ENCODE assay signal across 13 mouse cellular contexts in genomic region chr9:120116184-120116624, GRCm38 (mm10). TPM values are rescaled to one million over a fixed set of nuclear protein-coding genes. Genes with fewer than 3 reads are reported as not detected.
A peak's percentile ranks its signal among the peaks of the same experiment; 100 is the strongest.
DNase-seq lines count a peak whose midpoint lies in the region; ATAC-seq and TF ChIP-seq lines count a peak whose summit lies in the region.
"Had no signal": no experiment of that assay in that cellular context is flagged by ENCODE, and none has a peak within 500 bp of the region (broad histone marks: within the 10 kb centered on the region; RNA-seq: fewer than 3 reads in every experiment).

No protein-coding gene starts in this region.

- peak; percentile 16 for DNase-seq in forebrain, embryonic 11.5 days (ENCODE audit: low spot score)
- DNase-seq in MEL (ENCODE audit: low read depth, low spot score), result peak; percentile 89
- DNase-seq in gastrocnemius, postnatal 4 days (ENCODE audit: low spot score in 2 of 2), result no peak
- no peak for DNase-seq in left cerebral cortex, postnatal 10 days (ENCODE audit: extremely low spot score in 1 of 2, low spot score in 2 of 2)
- DNase-seq: kidney, postnatal 25 days; right cerebral cortex, postnatal 4 days had no signal

- H3K27ac ChIP-seq in forebrain, embryonic 11.5 days (ENCODE audit: low read depth, low read length), result 0 out of 2 replicates have a peak overlapping the region, but pooled peaks have one; percentile 25
- no peak overlapping the region for H3K27ac ChIP-seq in forebrain, embryonic 13.5 days
- H3K27ac ChIP-seq in MEL (ENCODE audit: control insufficient read depth, low read depth, low read length), result peak overlapping the region; percentile 99
- no peak overlapping the region for H3K27ac ChIP-seq in kidney, embryonic 15.5 days

- H3K9ac ChIP-seq in forebrain, embryonic 11.5 days (ENCODE audit: low read length), result no peak overlapping the region
- H3K9ac ChIP-seq in forebrain, embryonic 13.5 days, result no peak overlapping the region
- peak overlapping the region; percentile 73 for H3K9ac ChIP-seq in MEL (ENCODE audit: control insufficient read depth, low read depth, low read length, poor library complexity, severe bottlenecking)
- no peak overlapping the region for H3K9ac ChIP-seq in kidney, embryonic 15.5 days
- H3K9ac ChIP-seq: limb, embryonic 15.5 days had no signal

- no peaks in the 10 kb centered on the region for H3K4me1 ChIP-seq in forebrain, embryonic 11.5 days (replicated peaks; ENCODE audit: control insufficient read depth, insufficient read depth, low read length)
- peaks cover 4% of the 10 kb centered on the region for H3K4me1 ChIP-seq in forebrain, embryonic 13.5 days
- H3K4me1 ChIP-seq in MEL (ENCODE audit: control insufficient read depth in 1 of 2, insufficient read depth in 2 of 2, low read length in 2 of 2), result peaks cover 21 to 43% of the 10 kb centered on the region in 2 experiments
- H3K4me1 ChIP-seq in kidney, embryonic 15.5 days, result peaks cover 4% of the 10 kb centered on the region

- no peaks in the 10 kb centered on the region for H3K27me3 ChIP-seq in forebrain, embryonic 11.5 days (ENCODE audit: control insufficient read depth, insufficient read depth, low read length)
- H3K27me3 ChIP-seq in forebrain, embryonic 13.5 days, result no peaks in the 10 kb centered on the region
- H3K27me3 ChIP-seq in MEL (ENCODE audit: control insufficient read depth in 1 of 2, insufficient read depth in 2 of 2, low read length in 2 of 2), result no peaks in the 10 kb centered on the region
- no peaks in the 10 kb centered on the region for H3K27me3 ChIP-seq in kidney, embryonic 15.5 days
- H3K27me3 ChIP-seq: limb, embryonic 15.5 days had no signal

- no peak for ATAC-seq in forebrain, embryonic 11.5 days (replicated peaks; ENCODE audit: low FRiP score)
- ATAC-seq in forebrain, embryonic 13.5 days, result no peak
- ATAC-seq in hematopoietic stem cell, adult 5-6 weeks (replicated peaks in 1 of 2; ENCODE audit: insufficient read depth in 1 of 2, low FRiP score in 2 of 2, low TSS enrichment in 1 of 2, low read depth in 1 of 2, poor library complexity in 2 of 2, severe bottlenecking in 2 of 2), result peak; percentile 29 to 38; a peak in 3 of 4 replicates
- peak; percentile 55 for ATAC-seq in megakaryocyte-erythroid progenitor cell, adult 5-6 weeks (replicated peaks; ENCODE audit: low FRiP score, low TSS enrichment, poor library complexity, severe bottlenecking)
- no peak for ATAC-seq in kidney, embryonic 15.5 days (replicated peaks; ENCODE audit: low FRiP score)

- TF ChIP-seq CTCF in MEL (IDR thresholded peaks at IDR 0.05 in 2 of 3, conservative IDR thresholded peaks at IDR 0.05 in 1 of 3; ENCODE audit: control insufficient read depth in 1 of 3, insufficient read depth in 1 of 3, low read depth in 2 of 3, low read length in 3 of 3, poor library complexity in 1 of 3, severe bottlenecking in 1 of 3), result no peak

- 88% methylated on average over 8 of the region's 8 CpGs for WGBS in forebrain, embryonic 11.5 days
- WGBS in forebrain, embryonic 13.5 days, result 93% methylated on average over 8 of the region's 8 CpGs
- WGBS in kidney, embryonic 15.5 days, result 90% methylated on average over 8 of the region's 8 CpGs

- peak; percentile 68 to 79; a peak in 3 of 4 replicates for TF ChIP-seq EP300 in MEL (IDR thresholded peaks at IDR 0.05; ENCODE audit: low read depth in 1 of 2, low read length in 2 of 2)

- intact Hi-C loops in left cerebral cortex, postnatal 10 days (cut with DNase I), result no loop called here

- peak in 1 of 2 experiments; percentile 37; a peak in 1 of 4 replicates for TF ChIP-seq POLR2A in MEL (IDR thresholded peaks at IDR 0.05; ENCODE audit: control insufficient read depth in 1 of 2, insufficient read depth in 1 of 2, low read depth in 1 of 2, low read length in 2 of 2, poor library complexity in 1 of 2)

- H3K4me2 ChIP-seq in forebrain, embryonic 11.5 days (ENCODE audit: low read depth, low read length, severe bottlenecking), result no peak overlapping the region
- no peak overlapping the region for H3K4me2 ChIP-seq in forebrain, embryonic 13.5 days
- H3K4me2 ChIP-seq in kidney, embryonic 15.5 days, result no peak overlapping the region
- H3K4me2 ChIP-seq: limb, embryonic 15.5 days had no signal

- H3K36me3 ChIP-seq in forebrain, embryonic 11.5 days (ENCODE audit: control insufficient read depth, insufficient read depth, low read length), result no peaks in the 10 kb centered on the region; the same call in 1 of the 2 replicates
- H3K36me3 ChIP-seq in forebrain, embryonic 13.5 days (ENCODE audit: poor library complexity, severe bottlenecking), result peaks cover 39% of the 10 kb centered on the region
- peaks cover 10 to 42% of the 10 kb centered on the region in 2 experiments for H3K36me3 ChIP-seq in MEL (ENCODE audit: control insufficient read depth in 1 of 2, insufficient read depth in 2 of 2, low read length in 2 of 2)
- H3K36me3 ChIP-seq in kidney, embryonic 15.5 days, result peaks cover 47% of the 10 kb centered on the region

- H3K79me2 ChIP-seq in MEL (ENCODE audit: control insufficient read depth, insufficient read depth, low read length, poor library complexity), result peaks cover 39% of the 10 kb centered on the region

- no peak overlapping the region for H3K4me3 ChIP-seq in forebrain, embryonic 11.5 days (ENCODE audit: low read depth, low read length)
- no peak overlapping the region for H3K4me3 ChIP-seq in forebrain, embryonic 13.5 days
- peak overlapping the region; percentile 53 to 61 for H3K4me3 ChIP-seq in MEL (ENCODE audit: control insufficient read depth in 1 of 2, insufficient read depth in 1 of 2, low read depth in 2 of 2, low read length in 2 of 2)
- H3K4me3 ChIP-seq in kidney, embryonic 15.5 days (replicated peaks), result no peak overlapping the region
- H3K4me3 ChIP-seq: limb, embryonic 15.5 days had no signal

- no peak for TF ChIP-seq RAD21 in MEL (IDR thresholded peaks at IDR 0.05; ENCODE audit: low read depth, low read length)

- no peaks in the 10 kb centered on the region for H3K9me3 ChIP-seq in forebrain, embryonic 11.5 days (ENCODE audit: control insufficient read depth, low read length)
- no peaks in the 10 kb centered on the region for H3K9me3 ChIP-seq in forebrain, embryonic 13.5 days (replicated peaks)
- H3K9me3 ChIP-seq in MEL (replicated peaks; ENCODE audit: insufficient read depth, low read length), result no peaks in the 10 kb centered on the region
- no peaks in the 10 kb centered on the region for H3K9me3 ChIP-seq in kidney, embryonic 15.5 days (replicated peaks)
- H3K9me3 ChIP-seq: limb, embryonic 15.5 days had no signal

RNA-seq across cellular contexts. Expression of gene Slc25a38, which starts 6.0 kb away (rescaled TPM):
- polyA plus RNA-seq in forebrain, embryonic 11.5 days (2014; fragmentation: Nextera tagmentation; extraction: Ambion mirVana), result 33.7 and 38.1 TPM in 2 replicates
- 31.2 and 38.8 TPM in 2 replicates for polyA plus RNA-seq in forebrain, embryonic 13.5 days (2015; fragmentation: Nextera tagmentation; extraction: Ambion mirVana)
- total RNA-seq in MEL (2012; rRNA removed), result 76.1 and 87.6 TPM in 2 replicates
- 10 to 100 TPM in 1 of 2 experiments, not detected in 1; 81.3 TPM for polyA plus RNA-seq in MEL (2012; ENCODE audit: insufficient read depth in 1 of 2, insufficient read length in 2 of 2, low read depth in 1 of 2, low replicate concordance in 2 of 2, missing spikeins in 1 of 2)
- total RNA-seq in hematopoietic stem cell, adult 5-6 weeks (2017), result 15.3 and 20.5 TPM in 2 replicates
- 80.7 and 95.7 TPM in 2 replicates for total RNA-seq in megakaryocyte-erythroid progenitor cell, adult 5-6 weeks (2014; fragmentation: Nextera tagmentation)
- total RNA-seq in megakaryocyte-erythroid progenitor cell, adult 5-6 weeks (2017), result 57.5 and 88.7 TPM in 2 replicates
- 32.4 and 37.1 TPM in 2 replicates for polyA plus RNA-seq in kidney, embryonic 15.5 days (2015; fragmentation: Nextera tagmentation; extraction: Ambion mirVana)
- total RNA-seq in gastrocnemius, postnatal 4 days (2021), result 10 to 100 TPM; 10.6 TPM
- 10 to 100 TPM; 24.5 to 26.6 TPM for total RNA-seq in left cerebral cortex, postnatal 10 days (2021)

RNA-seq across cellular contexts. Expression of gene Rpsa, which starts 11.3 kb away (rescaled TPM):
- polyA plus RNA-seq in forebrain, embryonic 11.5 days (2014; fragmentation: Nextera tagmentation; extraction: Ambion mirVana), result 1,443 and 1,598 TPM in 2 replicates
- 1,184 and 1,248 TPM in 2 replicates for polyA plus RNA-seq in forebrain, embryonic 13.5 days (2015; fragmentation: Nextera tagmentation; extraction: Ambion mirVana)
- total RNA-seq in MEL (2012; rRNA removed), result 1,584 and 1,827 TPM in 2 replicates
- 1,000 to 10,000 TPM in 1 of 2 experiments, 100 to 1,000 TPM in 1; 726 to 4,532 TPM for polyA plus RNA-seq in MEL (2012; ENCODE audit: insufficient read depth in 1 of 2, insufficient read length in 2 of 2, low read depth in 1 of 2, low replicate concordance in 2 of 2, missing spikeins in 1 of 2)
- 4,483 and 5,767 TPM in 2 replicates for total RNA-seq in hematopoietic stem cell, adult 5-6 weeks (2017)
- 3,355 and 3,656 TPM in 2 replicates for total RNA-seq in megakaryocyte-erythroid progenitor cell, adult 5-6 weeks (2014; fragmentation: Nextera tagmentation)
- 5,426 and 6,681 TPM in 2 replicates for total RNA-seq in megakaryocyte-erythroid progenitor cell, adult 5-6 weeks (2017)
- 1,407 and 1,464 TPM in 2 replicates for polyA plus RNA-seq in kidney, embryonic 15.5 days (2015; fragmentation: Nextera tagmentation; extraction: Ambion mirVana)
- 1,000 to 10,000 TPM in 1 of 2 experiments, 100 to 1,000 TPM in 1; 833 to 1,010 TPM for total RNA-seq in gastrocnemius, postnatal 4 days (2021)
- 100 to 1,000 TPM; 711 to 726 TPM for total RNA-seq in left cerebral cortex, postnatal 10 days (2021)

RNA-seq across cellular contexts. Expression of gene Ccr8, which starts 24.3 kb away (rescaled TPM):
- not detected in 2 replicates for polyA plus RNA-seq in forebrain, embryonic 11.5 days (2014; fragmentation: Nextera tagmentation; extraction: Ambion mirVana)
- not detected in 2 replicates for polyA plus RNA-seq in forebrain, embryonic 13.5 days (2015; fragmentation: Nextera tagmentation; extraction: Ambion mirVana)
- not detected in 2 replicates for total RNA-seq in MEL (2012; rRNA removed)
- polyA plus RNA-seq in MEL (2012; ENCODE audit: insufficient read depth in 1 of 2, insufficient read length in 2 of 2, low read depth in 1 of 2, low replicate concordance in 2 of 2, missing spikeins in 1 of 2), result not detected
- 0.89 TPM in 1 of 2 replicates, not detected in the other for total RNA-seq in hematopoietic stem cell, adult 5-6 weeks (2017)
- not detected in 2 replicates for total RNA-seq in megakaryocyte-erythroid progenitor cell, adult 5-6 weeks (2014; fragmentation: Nextera tagmentation)
- not detected in 2 replicates for total RNA-seq in megakaryocyte-erythroid progenitor cell, adult 5-6 weeks (2017)
- 0.18 TPM in 1 of 2 replicates, not detected in the other for polyA plus RNA-seq in kidney, embryonic 15.5 days (2015; fragmentation: Nextera tagmentation; extraction: Ambion mirVana)
- total RNA-seq in gastrocnemius, postnatal 4 days (2021), result not detected
- total RNA-seq in left cerebral cortex, postnatal 10 days (2021), result not detected
- total RNA-seq: heart, adult 8-10 months had no signal
- polyA plus RNA-seq: cerebellum, adult 2 months had no signal

RNA-seq across cellular contexts. Expression of gene Mobp, which starts 33.3 kb away (rescaled TPM):
- polyA plus RNA-seq in forebrain, embryonic 11.5 days (2014; fragmentation: Nextera tagmentation; extraction: Ambion mirVana), result 1.9 and 3.2 TPM in 2 replicates
- 0.49 and 0.89 TPM in 2 replicates for polyA plus RNA-seq in forebrain, embryonic 13.5 days (2015; fragmentation: Nextera tagmentation; extraction: Ambion mirVana)
- not detected in 2 replicates for total RNA-seq in MEL (2012; rRNA removed)
- not detected for polyA plus RNA-seq in MEL (2012; ENCODE audit: insufficient read depth in 1 of 2, insufficient read length in 2 of 2, low read depth in 1 of 2, low replicate concordance in 2 of 2, missing spikeins in 1 of 2)
- total RNA-seq in hematopoietic stem cell, adult 5-6 weeks (2017), result not detected in 2 replicates
- not detected in 2 replicates for total RNA-seq in megakaryocyte-erythroid progenitor cell, adult 5-6 weeks (2014; fragmentation: Nextera tagmentation)
- total RNA-seq in megakaryocyte-erythroid progenitor cell, adult 5-6 weeks (2017), result not detected in 2 replicates
- not detected in 2 replicates for polyA plus RNA-seq in kidney, embryonic 15.5 days (2015; fragmentation: Nextera tagmentation; extraction: Ambion mirVana)
- not detected for total RNA-seq in gastrocnemius, postnatal 4 days (2021)
- 10 to 100 TPM; 18.6 to 57.9 TPM for total RNA-seq in left cerebral cortex, postnatal 10 days (2021)

RNA-seq across cellular contexts. Expression of gene Cx3cr1, which starts 46.5 kb away (rescaled TPM):
- polyA plus RNA-seq in forebrain, embryonic 11.5 days (2014; fragmentation: Nextera tagmentation; extraction: Ambion mirVana), result 3.7 and 3.9 TPM in 2 replicates
- 4.9 and 5.0 TPM in 2 replicates for polyA plus RNA-seq in forebrain, embryonic 13.5 days (2015; fragmentation: Nextera tagmentation; extraction: Ambion mirVana)
- not detected in 2 replicates for total RNA-seq in MEL (2012; rRNA removed)
- not detected for polyA plus RNA-seq in MEL (2012; ENCODE audit: insufficient read depth in 1 of 2, insufficient read length in 2 of 2, low read depth in 1 of 2, low replicate concordance in 2 of 2, missing spikeins in 1 of 2)
- 3.4 and 4.9 TPM in 2 replicates for total RNA-seq in hematopoietic stem cell, adult 5-6 weeks (2017)
- total RNA-seq in megakaryocyte-erythroid progenitor cell, adult 5-6 weeks (2014; fragmentation: Nextera tagmentation), result 0.17 TPM in 1 of 2 replicates, not detected in the other
- 1.4 and 2.1 TPM in 2 replicates for total RNA-seq in megakaryocyte-erythroid progenitor cell, adult 5-6 weeks (2017)
- 6.6 and 7.3 TPM in 2 replicates for polyA plus RNA-seq in kidney, embryonic 15.5 days (2015; fragmentation: Nextera tagmentation; extraction: Ambion mirVana)
- 1 to 10 TPM; 5.5 to 5.6 TPM for total RNA-seq in gastrocnemius, postnatal 4 days (2021)
- 10 to 100 TPM; 31.9 to 33.5 TPM for total RNA-seq in left cerebral cortex, postnatal 10 days (2021)

Comparison
In these comparisons a context has a peak if more than half of its experiments do, and no peak if none do; other contexts are left out.
1. H3K27ac ChIP-seq: peak in forebrain, embryonic 11.5 days (single experiment) and MEL (single experiment); none in forebrain, embryonic 13.5 days (single experiment) and kidney, embryonic 15.5 days (single experiment).
2. ATAC-seq: peak in hematopoietic stem cell, adult 5-6 weeks (2 of 2) and megakaryocyte-erythroid progenitor cell, adult 5-6 weeks (single experiment); none in forebrain, embryonic 11.5 days (single experiment), forebrain, embryonic 13.5 days (single experiment) and kidney, embryonic 15.5 days (single experiment).
3. DNase-seq: peak in forebrain, embryonic 11.5 days (single experiment) and MEL (single experiment); none in gastrocnemius, postnatal 4 days (0 of 2) and left cerebral cortex, postnatal 10 days (0 of 2).
4. H3K4me3 ChIP-seq: peak in MEL (2 of 2); none in forebrain, embryonic 11.5 days (single experiment), forebrain, embryonic 13.5 days (single experiment) and kidney, embryonic 15.5 days (single experiment).